Mouse (Mus musculus) embryonic fibroblast, embryonic 13.5 days (primary cell): Measurements from ENCODE around the gene Tcp10c.
"Not testable (repeated sequence)": the region's sequence is repeated elsewhere in the genome, so short reads cannot be mapped to it uniquely, and the experiment has no call there.

Source experiments
- CTCF ChIP-seq: IDR thresholded peaks from 2 replicates; pipeline ENCODE4 v1.5.1; 2011; ENCODE audit warnings: mild to moderate bottlenecking, control low read depth, low read length, moderate library complexity, borderline replicate concordance; ENCODE audit not compliant: insufficient read depth
- POLR2A ChIP-seq: IDR thresholded peaks from 2 replicates; pipeline ENCODE4 v1.6.1; 2011; ENCODE audit warnings: low read depth, mild to moderate bottlenecking, control low read depth, low read length, moderate library complexity

GRCm38 (mm10) chr17:13399961-13400360, 45.6 kb downstream of the Tcp10c start:
- not testable (repeated sequence) for TF ChIP-seq CTCF, POLR2A
